Mouse (Mus musculus) c-Kit-positive CD71-positive TER-119-positive erythroid progenitor cells, embryonic 14.5 days (primary cell): ENCODE measurements around the gene Gm572.

Experiments
- DNase-seq: peaks from one replicate; pipeline ENCODE4 v3.0.0-alpha.2; 2013; ENCODE audit warnings: low spot score

Gm572 gene

GRCm38 (mm10) chr4:148643291-148644156 is at the start of gene Gm572:
Gene Gm572 (plus strand): TSS chr4:148643317.
- DNase-seq = no peak

- DNase-seq = no peak
Observed at GRCm38 (mm10) chr4:148593996-148594395, 49.1 kb upstream of the Gm572 start.

GRCm38 (mm10) chr4:148595916-148596315 is 47.2 kb upstream of the Gm572 start:
- DNase-seq = no peak

GRCm38 (mm10) chr4:148596731-148597130 is 46.4 kb upstream of the Gm572 start:
- no peak for DNase-seq

- no peak for DNase-seq
Observed at GRCm38 (mm10) chr4:148598826-148599225, 44.3 kb upstream of the Gm572 start.

- no peak for DNase-seq
Observed at GRCm38 (mm10) chr4:148600316-148600715, 42.8 kb upstream of the Gm572 start.

GRCm38 (mm10) chr4:148601871-148602270 is 41.2 kb upstream of the Gm572 start:
- no peak for DNase-seq

- DNase-seq = no peak
Observed at GRCm38 (mm10) chr4:148602357-148603120, 40.6 kb upstream of the Gm572 start, which contains the start of gene Masp2. Gene Masp2 (plus strand): TSS chr4:148602554.

- no peak for DNase-seq
Observed at GRCm38 (mm10) chr4:148603376-148604139, 39.6 kb upstream of the Gm572 start.

GRCm38 (mm10) chr4:148604141-148604540 is 39.0 kb upstream of the Gm572 start:
- no peak for DNase-seq

- peak; percentile 62 for DNase-seq
Observed at GRCm38 (mm10) chr4:148604541-148605165, 38.5 kb upstream of the Gm572 start.

GRCm38 (mm10) chr4:148607758-148608157 is 35.4 kb upstream of the Gm572 start:
- DNase-seq = peak; percentile 66

GRCm38 (mm10) chr4:148609805-148610204 is 33.3 kb upstream of the Gm572 start:
- no peak for DNase-seq

GRCm38 (mm10) chr4:148610631-148611364 is 32.3 kb upstream of the Gm572 start:
- DNase-seq = no peak

GRCm38 (mm10) chr4:148612557-148612956 is 30.6 kb upstream of the Gm572 start:
- no peak for DNase-seq

- DNase-seq = no peak
Observed at GRCm38 (mm10) chr4:148613738-148614137, 29.4 kb upstream of the Gm572 start.

- no peak for DNase-seq
Observed at GRCm38 (mm10) chr4:148619805-148620204, 23.3 kb upstream of the Gm572 start.

GRCm38 (mm10) chr4:148620718-148621117 is 22.4 kb upstream of the Gm572 start:
- DNase-seq = no peak

GRCm38 (mm10) chr4:148622485-148622884 is 20.6 kb upstream of the Gm572 start:
- DNase-seq = no peak

- no peak for DNase-seq
Observed at GRCm38 (mm10) chr4:148623609-148624008, 19.5 kb upstream of the Gm572 start.

- DNase-seq = no peak
Observed at GRCm38 (mm10) chr4:148625010-148625409, 18.1 kb upstream of the Gm572 start.
